Mouse (Mus musculus) heart, adult 2 months (tissue): Measurements from ENCODE around the gene Allc. TPM values are rescaled to one million over a fixed set of nuclear protein-coding genes. Genes with fewer than 3 reads are reported as not detected.

Experiments used
- DNase-seq, 2 experiments: peaks; one replicate each; pipeline ENCODE4 v3.0.0; 2021
- H3K27ac ChIP-seq: fragments of 200-600 bp; 2 replicates; pipeline ENCODE4 v1.8.1; 2022
- H3K27me3 ChIP-seq: fragments of 200-500 bp; 2 replicates; pipeline ENCODE4 v1.6.1; 2012; ENCODE audit warnings: mild to moderate bottlenecking, low read length, inconsistent platforms, mixed read lengths; ENCODE audit not compliant: control insufficient read depth, insufficient read depth
- H3K36me3 ChIP-seq: fragments of 200-500 bp; 2 replicates; pipeline ENCODE4 v1.6.1; 2012; ENCODE audit warnings: low read length, inconsistent platforms; ENCODE audit not compliant: control insufficient read depth, insufficient read depth
- H3K4me1 ChIP-seq: fragments of 200-500 bp; 2 replicates; pipeline ENCODE4 v1.6.1; 2011; ENCODE audit warnings: low read length; ENCODE audit not compliant: control insufficient read depth, insufficient read depth
- H3K4me3 ChIP-seq: fragments of 200-600 bp; 2 replicates; pipeline ENCODE4 v1.8.1; 2022
- H3K79me2 ChIP-seq: fragments of 200-500 bp; replicated peaks from 2 replicates; pipeline ENCODE4 v1.6.1; 2012; ENCODE audit warnings: mild to moderate bottlenecking, inconsistent platforms, low read length, moderate library complexity, mixed read lengths; ENCODE audit not compliant: control insufficient read depth, insufficient read depth
- H3K9ac ChIP-seq: fragments of 200-500 bp; 2 replicates; pipeline ENCODE4 v1.6.1; 2012; ENCODE audit warnings: low read depth, mild to moderate bottlenecking, control low read depth, inconsistent platforms, low read length, mixed read lengths
- CTCF ChIP-seq: fragments of 200-600 bp; IDR thresholded peaks from 2 replicates; pipeline ENCODE4 v1.8.1; 2022; ENCODE audit warnings: antibody characterized with exemption, mild to moderate bottlenecking, moderate library complexity
- EP300 ChIP-seq: fragments of 200-500 bp; IDR thresholded peaks from 2 replicates; pipeline ENCODE4 v1.6.1; 2011; ENCODE audit warnings: low read depth, low read length, control low read depth; ENCODE audit not compliant: insufficient read depth
- POLR2A ChIP-seq: fragments of 200-500 bp; IDR thresholded peaks from 2 replicates; pipeline ENCODE4 v1.6.1; 2011; ENCODE audit warnings: mild to moderate bottlenecking, low read depth, low read length, control low read depth; ENCODE audit not compliant: insufficient read depth
- WGBS: fragments of 180-500 bp; shearing (Covaris S2); methylation state at CpG from one replicate; pipeline ENCODE4 v1.1.7; 2018; 5-methylcytosine and 5-hydroxymethylcytosine counted together
- intact Hi-C: fragments of 180-260 bp; cut with DNase I; formaldehyde crosslinking; loops from one replicate; pipeline ENCODE4 v1.15.1; 2025
- long read RNA-seq: library from polyadenylated mRNA; stranded (forward); transcript quantifications from one replicate; pipeline ENCODE4 v2.0.0, GENCODE M21; 2021
- polyA plus RNA-seq: library from polyadenylated mRNA; depleted of rRNA; stranded (reverse); fragments of >200 nt; gene quantifications from 2 replicates; pipeline ENCODE4 v1.2.3, GENCODE M21; 2012; rRNA removed
- total RNA-seq, 2 experiments: library from RNA; stranded (reverse); gene quantifications; 2 replicates each; pipeline ENCODE4 v1.2.3; 2021

Allc gene
- total RNA-seq (not detected), polyA plus RNA-seq (0.10 and 0.12 TPM in 2 replicates)
- long read RNA-seq: 0 reads

DNA sequence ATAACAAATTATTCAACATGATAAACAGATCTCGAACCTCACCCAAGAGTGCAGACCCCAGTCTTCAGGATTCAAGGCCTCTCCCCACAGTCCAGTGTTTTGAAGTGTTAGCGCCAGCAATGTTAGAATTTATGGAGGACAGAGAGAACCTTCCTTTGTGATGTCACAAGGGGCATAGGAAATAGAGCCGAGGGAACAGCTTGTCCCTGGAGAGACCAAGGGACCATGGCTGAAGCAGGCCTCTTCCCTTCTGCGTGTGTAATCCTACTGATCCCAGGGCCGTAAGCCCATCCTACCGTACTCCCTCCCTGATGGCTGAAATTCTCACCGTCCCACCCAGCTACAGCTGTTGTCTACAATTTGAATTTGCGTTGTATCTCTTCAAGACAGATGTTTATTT is at the start of gene Allc:
Gene Allc (minus strand): TSS at position 101 of the 400 bp plus-strand sequence.
- no peak for DNase-seq
- intact Hi-C loops: no loop called here
- no peak for TF ChIP-seq EP300
- TF ChIP-seq POLR2A: no peak
- TF ChIP-seq CTCF: no peak
- Histone ChIP-seq H3K4me3 (no peak within 1 kb of the TSS), H3K79me2 (no peaks in the 10 kb centered on the region), H3K9ac (no peak within 1 kb of the TSS), H3K27ac (no peak within 1 kb of the TSS), H3K27me3 (no peaks in the 10 kb centered on the region), H3K36me3 (no peaks in the 10 kb centered on the region), H3K4me1 (no peaks in the 10 kb centered on the region)
- WGBS: 80% methylated on average over 8 of the region's 8 CpGs

DNA sequence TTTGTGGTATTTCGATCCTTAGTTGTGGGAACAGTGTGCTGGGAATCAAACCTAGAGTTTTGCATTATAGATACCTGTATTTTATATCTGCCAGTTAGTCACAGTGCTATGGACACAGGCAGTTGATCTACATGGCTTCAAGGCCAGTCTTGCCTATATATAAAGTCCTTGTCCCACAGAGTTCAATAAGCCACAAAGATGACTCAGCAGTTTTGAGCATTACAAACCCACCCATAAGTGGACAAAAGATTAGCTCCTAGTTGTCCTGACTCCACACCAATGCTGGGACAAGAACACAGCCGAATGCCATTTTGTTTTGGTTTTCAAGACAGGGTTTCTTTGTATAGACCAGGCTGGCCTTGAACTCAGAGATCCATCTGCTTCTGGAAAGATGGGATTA is 46.1 kb upstream of the Allc start:
- WGBS: 87% methylated on average over 2 of the region's 2 CpGs
- Histone ChIP-seq H3K27ac (no peak overlapping the region), H3K79me2 (no peaks in the 10 kb centered on the region), H3K27me3 (no peaks in the 10 kb centered on the region), H3K9ac (no peak overlapping the region), H3K36me3 (peaks cover 10% of the 10 kb centered on the region), H3K4me3 (no peak overlapping the region), H3K4me1 (no peaks in the 10 kb centered on the region; the same call in 1 of the 2 replicates)
- intact Hi-C loops: no loop called here
- TF ChIP-seq POLR2A (no peak), CTCF (no peak), EP300 (no peak)
- DNase-seq: no peak

DNA sequence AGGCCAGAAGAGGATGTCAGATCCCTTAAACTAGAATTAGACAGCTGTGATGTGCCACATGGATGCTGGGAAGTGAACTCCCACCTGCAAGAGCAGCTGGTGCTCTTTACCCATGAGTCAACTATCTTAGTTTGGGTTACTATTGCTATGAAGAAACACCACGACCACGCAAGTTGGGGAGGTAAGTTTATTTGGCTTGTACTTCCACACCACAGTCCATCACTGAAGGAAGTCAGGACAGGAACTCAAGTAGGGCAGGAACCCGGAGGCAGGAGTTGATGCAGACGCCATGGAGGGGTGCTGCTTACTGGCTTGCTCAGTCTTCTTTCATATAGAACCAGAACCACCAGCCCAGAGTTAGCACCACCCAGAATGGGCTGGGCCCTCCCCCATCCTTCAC is 44.8 kb upstream of the Allc start:
- intact Hi-C loops: no loop called here
- H3K27ac ChIP-seq: no peak overlapping the region
- no peaks in the 10 kb centered on the region; the same call in 1 of the 2 replicates for H3K4me1 ChIP-seq
- TF ChIP-seq CTCF: no peak
- TF ChIP-seq EP300: no peak
- TF ChIP-seq POLR2A: no peak
- H3K79me2 ChIP-seq: no peaks in the 10 kb centered on the region
- no peaks in the 10 kb centered on the region for H3K27me3 ChIP-seq
- peaks cover 5% of the 10 kb centered on the region for H3K36me3 ChIP-seq
- no peak overlapping the region for H3K4me3 ChIP-seq
- H3K9ac ChIP-seq: no peak overlapping the region
- WGBS: 67% methylated on average over 4 of the region's 4 CpGs
- DNase-seq: no peak

DNA sequence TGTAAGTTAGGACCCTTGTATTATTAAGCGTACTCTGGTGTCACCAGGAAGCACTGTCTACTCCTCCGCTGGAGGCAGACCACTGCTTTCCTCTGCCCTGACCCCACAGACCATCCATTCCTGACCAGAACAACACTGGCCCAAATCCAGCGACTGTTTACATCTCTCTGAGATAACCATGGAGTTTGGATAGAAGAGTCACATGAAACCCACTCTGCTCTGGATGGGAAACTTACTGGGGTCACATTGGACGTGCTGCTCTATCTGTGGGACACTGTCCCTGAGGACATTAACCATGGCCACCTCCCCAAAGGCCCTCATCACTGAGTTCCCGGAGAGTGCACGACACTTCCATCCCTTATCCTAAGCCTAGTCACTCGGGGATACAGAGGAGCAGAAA is 43.1 kb upstream of the Allc start:
- WGBS: 44% methylated on average over 7 of the region's 7 CpGs
- Histone ChIP-seq H3K4me3 (no peak overlapping the region), H3K4me1 (no peaks in the 10 kb centered on the region; the same call in 1 of the 2 replicates), H3K79me2 (no peaks in the 10 kb centered on the region), H3K36me3 (peaks cover 2% of the 10 kb centered on the region), H3K9ac (no peak overlapping the region), H3K27ac (no peak overlapping the region; the same call in 1 of the 2 replicates), H3K27me3 (no peaks in the 10 kb centered on the region)
- peak in 1 of 2 experiments; percentile 24 for DNase-seq
- TF ChIP-seq EP300: no peak
- no peak for TF ChIP-seq POLR2A
- no peak for TF ChIP-seq CTCF
- intact Hi-C loops: no loop called here

DNA sequence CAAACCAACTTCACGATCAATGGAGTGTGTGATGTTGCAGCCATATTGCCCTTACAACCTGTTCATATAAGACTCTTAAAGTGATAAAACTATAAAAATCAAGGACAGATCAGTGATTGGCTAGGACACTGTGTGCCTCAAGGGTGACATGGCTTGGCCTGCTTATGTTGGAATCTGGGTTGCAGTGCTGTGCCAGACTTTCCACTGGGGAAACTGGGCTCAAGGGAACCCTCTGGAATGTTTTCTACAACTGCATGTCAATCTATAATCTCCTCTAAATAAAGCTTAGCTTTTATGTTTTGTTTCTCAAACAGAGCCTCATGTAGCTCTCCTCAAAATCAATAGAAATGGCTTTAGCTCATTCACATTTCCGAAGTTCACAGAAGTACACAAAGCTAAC is 41.9 kb upstream of the Allc start:
- no peaks in the 10 kb centered on the region; the same call in 1 of the 2 replicates for H3K36me3 ChIP-seq
- H3K79me2 ChIP-seq: no peaks in the 10 kb centered on the region
- intact Hi-C loops: no loop called here
- DNase-seq: no peak
- 58% methylated on average over 2 of the region's 2 CpGs for WGBS
- no peaks in the 10 kb centered on the region; the same call in 1 of the 2 replicates for H3K4me1 ChIP-seq
- no peak for TF ChIP-seq POLR2A
- no peak for TF ChIP-seq EP300
- TF ChIP-seq CTCF: no peak
- H3K27me3 ChIP-seq: no peaks in the 10 kb centered on the region
- no peak overlapping the region for H3K4me3 ChIP-seq
- no peak overlapping the region for H3K9ac ChIP-seq
- 0 out of 2 replicates have a peak overlapping the region, but pooled peaks have one; percentile 5 for H3K27ac ChIP-seq

DNA sequence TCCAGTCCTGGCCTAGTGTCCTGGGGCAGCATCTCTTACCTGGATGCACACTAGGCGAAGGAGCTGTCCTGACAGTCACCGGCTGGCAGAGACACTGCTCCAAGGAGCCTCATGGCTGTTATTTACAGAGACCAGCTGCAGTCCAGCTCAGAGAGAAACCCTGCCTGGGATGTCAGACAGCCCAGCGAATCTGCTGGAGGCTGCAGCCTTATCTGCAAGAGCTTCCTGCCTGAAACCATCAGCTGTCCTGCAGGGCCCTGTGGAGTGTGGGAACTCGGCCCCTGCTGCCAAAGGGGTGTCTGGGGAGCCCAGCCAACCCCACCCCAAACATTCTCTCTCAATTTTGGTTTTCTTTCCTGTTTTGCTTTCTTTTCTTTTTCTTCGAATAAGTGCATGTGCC is 40.9 kb upstream of the Allc start, which contains the start of gene Colec11:
Gene Colec11 (minus strand): TSS at position 183 of the 400 bp plus-strand sequence.
- DNase-seq: peak; percentile 61 to 67
- 27% methylated on average over 5 of the region's 5 CpGs for WGBS
- intact Hi-C loops: no loop called here
- Histone ChIP-seq H3K27me3 (no peaks in the 10 kb centered on the region), H3K4me3 (peak within 1 kb of the TSS; percentile 14; the same call in 1 of the 2 replicates), H3K27ac (peak within 1 kb of the TSS; percentile 61), H3K4me1 (no peaks in the 10 kb centered on the region; the same call in 1 of the 2 replicates), H3K36me3 (no peaks in the 10 kb centered on the region), H3K79me2 (no peaks in the 10 kb centered on the region), H3K9ac (peak within 1 kb of the TSS; percentile 40)
- TF ChIP-seq CTCF (no peak), POLR2A (peak; percentile 43; the same call in 1 of the 2 replicates), EP300 (no peak)
